Mouse (Mus musculus) liver (tissue): ENCODE data around the gene H2-Eb2.

Experiments
- DNase-seq: peaks from one replicate; pipeline ENCODE4 v3.0.0-alpha.2; 2020; ENCODE audit warnings: mixed read lengths

Gene H2-Eb2

GRCm38 (mm10) chr17:34325436-34325835 is at the start of gene H2-Eb2:
H2-Eb2 (plus strand) TSS chr17:34325665.
- DNase-seq = no peak

- no peak for DNase-seq
Measured at GRCm38 (mm10) chr17:34280499-34281038, 44.9 kb upstream of the H2-Eb2 start.

- no peak for DNase-seq
Measured at GRCm38 (mm10) chr17:34281836-34282235, 43.6 kb upstream of the H2-Eb2 start.

GRCm38 (mm10) chr17:34285371-34285770 is 40.1 kb upstream of the H2-Eb2 start:
- no peak for DNase-seq

- peak; percentile 27 for DNase-seq
Measured at GRCm38 (mm10) chr17:34285848-34286247, 39.6 kb upstream of the H2-Eb2 start.

GRCm38 (mm10) chr17:34286501-34286900 is 39.0 kb upstream of the H2-Eb2 start:
- no peak for DNase-seq

GRCm38 (mm10) chr17:34286999-34287398 is 38.5 kb upstream of the H2-Eb2 start:
- no peak for DNase-seq

- peak; percentile 31 for DNase-seq
Measured at GRCm38 (mm10) chr17:34287648-34288047, 37.8 kb upstream of the H2-Eb2 start, which contains the start of gene H2-Aa. H2-Aa (minus strand) TSS chr17:34287823.

GRCm38 (mm10) chr17:34288131-34288530 is 37.3 kb upstream of the H2-Eb2 start:
- DNase-seq = no peak

- DNase-seq = peak; percentile 67
Measured at GRCm38 (mm10) chr17:34291609-34292008, 33.9 kb upstream of the H2-Eb2 start.

- DNase-seq = no peak
Measured at GRCm38 (mm10) chr17:34292570-34292969, 32.9 kb upstream of the H2-Eb2 start.

GRCm38 (mm10) chr17:34293533-34293932 is 31.9 kb upstream of the H2-Eb2 start:
- no peak for DNase-seq

- no peak for DNase-seq
Measured at GRCm38 (mm10) chr17:34294249-34294648, 31.2 kb upstream of the H2-Eb2 start.

- DNase-seq = no peak
Measured at GRCm38 (mm10) chr17:34295307-34295706, 30.2 kb upstream of the H2-Eb2 start.

- no peak for DNase-seq
Measured at GRCm38 (mm10) chr17:34295891-34296794, 29.3 kb upstream of the H2-Eb2 start.

- no peak for DNase-seq
Measured at GRCm38 (mm10) chr17:34299356-34299755, 26.1 kb upstream of the H2-Eb2 start.

GRCm38 (mm10) chr17:34300071-34300470 is 25.4 kb upstream of the H2-Eb2 start:
- no peak for DNase-seq

GRCm38 (mm10) chr17:34300691-34301566 is 24.5 kb upstream of the H2-Eb2 start:
- DNase-seq = no peak

- no peak for DNase-seq
Measured at GRCm38 (mm10) chr17:34301670-34302190, 23.7 kb upstream of the H2-Eb2 start.

GRCm38 (mm10) chr17:34303789-34304188 is 21.7 kb upstream of the H2-Eb2 start:
- no peak for DNase-seq

GRCm38 (mm10) chr17:34304751-34305150 is 20.7 kb upstream of the H2-Eb2 start:
- no peak for DNase-seq

- DNase-seq = peak; percentile 49
Measured at GRCm38 (mm10) chr17:34305380-34306030, 20.0 kb upstream of the H2-Eb2 start, which contains the start of gene H2-Eb1. H2-Eb1 (plus strand) TSS chr17:34305867.
